Mouse (Mus musculus): ENCODE measurements around the gene Lexm. TPM values are rescaled to one million over a fixed set of nuclear protein-coding genes. Genes with fewer than 3 reads are reported as not detected.

Gene Lexm
- total and polyA plus RNA-seq, 3 experiments = 0.19 to 0.21 TPM; not detected in 1

- peaks cover 0 to 38% of the 10 kb centered on the region in 2 experiments; a peak in 2 of 4 replicates for H3K4me1 ChIP-seq (ENCODE audit: control insufficient read depth in 1 of 2, insufficient read depth in 2 of 2)
- in situ Hi-C loops (cut with MboI; ENCODE audit: low pct_ligation_motif_present, low pct_unique_long_range_greater_than_20kb, low sequenced_read_pairs) = no loop called here
Measured at GRCm38 (mm10) chr4:106581176-106581864, 35.7 kb downstream of the Lexm start.

GRCm38 (mm10) chr4:106577511-106577910 is 39.5 kb downstream of the Lexm start:
- DNase-seq (ENCODE audit: extremely low read depth) = no peak
- H3K4me3 ChIP-seq (replicated peaks in 1 of 3; ENCODE audit: low read depth in 2 of 3, low read length in 2 of 3, poor library complexity in 1 of 3) = no peak overlapping the region
- H3K4me1 ChIP-seq (ENCODE audit: control insufficient read depth in 1 of 2, insufficient read depth in 2 of 2) = peaks cover 0 to 18% of the 10 kb centered on the region in 2 experiments; a peak in 2 of 4 replicates
- H3K9me3 ChIP-seq (replicated peaks; ENCODE audit: low read length) = no peaks in the 10 kb centered on the region
- H3K9ac ChIP-seq (ENCODE audit: insufficient read depth, low read depth) = no peak overlapping the region
- TF ChIP-seq ZNF384 (IDR thresholded peaks at IDR 0.05; ENCODE audit: low read depth, low read length) (no peak), MAZ (IDR thresholded peaks at IDR 0.05; ENCODE audit: low read depth, low read length) (no peak), HCFC1 (IDR thresholded peaks at IDR 0.05; ENCODE audit: low read depth, low read length) (no peak), JUND (conservative IDR thresholded peaks at IDR 0.05; ENCODE audit: low read depth, low read length) (no peak), PAX5 (IDR thresholded peaks at IDR 0.05; ENCODE audit: low read length) (no peak), ETS1 (conservative IDR thresholded peaks at IDR 0.05; ENCODE audit: low read depth, low read length) (no peak), MAFK (IDR thresholded peaks at IDR 0.05; ENCODE audit: insufficient replicate concordance, low read length) (no peak), SMC3 (IDR thresholded peaks at IDR 0.05; ENCODE audit: low read depth, low read length) (no peak), KAT2A (IDR thresholded peaks at IDR 0.05; ENCODE audit: insufficient replicate concordance, low read length) (no peak), ZMIZ1 (IDR thresholded peaks at IDR 0.05; ENCODE audit: low read depth, low read length) (no peak), MXI1 (IDR thresholded peaks at IDR 0.05; ENCODE audit: low read depth, low read length) (no peak), CHD1 (IDR thresholded peaks at IDR 0.05; ENCODE audit: low read depth, low read length) (no peak)
- no peak overlapping the region for H3K27ac ChIP-seq (ENCODE audit: insufficient read depth, low read depth)
- no peaks in the 10 kb centered on the region for H3K79me2 ChIP-seq (replicated peaks; ENCODE audit: control insufficient read depth, extremely low read depth, insufficient read depth, poor library complexity, severe bottlenecking)
- peaks cover 61 to 98% of the 10 kb centered on the region in 2 experiments for H3K36me3 ChIP-seq (replicated peaks in 1 of 2; ENCODE audit: control insufficient read depth in 1 of 2, insufficient read depth in 1 of 2, low read length in 1 of 2)
- no peaks in the 10 kb centered on the region for H3K27me3 ChIP-seq (replicated peaks)
- in situ Hi-C loops (cut with MboI; ENCODE audit: low pct_ligation_motif_present, low pct_unique_long_range_greater_than_20kb, low sequenced_read_pairs) (no loop called here), dilution Hi-C loops (cut with MboI; ENCODE audit: extremely low pct_ligation_motif_present, extremely low pct_unique_long_range_greater_than_20kb, low sequenced_read_pairs) (no loop called here)
- no peak overlapping the region for H3K4me2 ChIP-seq (ENCODE audit: insufficient read depth, low read depth, poor library complexity, severe bottlenecking)

More at GRCm38 (mm10) chr4:106581176-106581864, 35.7 kb downstream of the Lexm start:
- no peak overlapping the region for H3K4me2 ChIP-seq (ENCODE audit: insufficient read depth, low read depth, poor library complexity, severe bottlenecking)
- H3K9me3 ChIP-seq (replicated peaks; ENCODE audit: low read length) = no peaks in the 10 kb centered on the region
- peaks cover 52 to 97% of the 10 kb centered on the region in 2 experiments for H3K36me3 ChIP-seq (replicated peaks in 1 of 2; ENCODE audit: control insufficient read depth in 1 of 2, insufficient read depth in 1 of 2, low read length in 1 of 2)
- H3K27ac ChIP-seq (ENCODE audit: insufficient read depth, low read depth) = no peak overlapping the region
- dilution Hi-C loops (cut with MboI; ENCODE audit: extremely low pct_ligation_motif_present, extremely low pct_unique_long_range_greater_than_20kb, low sequenced_read_pairs) = no loop called here
- H3K9ac ChIP-seq (ENCODE audit: insufficient read depth, low read depth) = no peak overlapping the region
- H3K79me2 ChIP-seq (replicated peaks; ENCODE audit: control insufficient read depth, extremely low read depth, insufficient read depth, poor library complexity, severe bottlenecking) = no peaks in the 10 kb centered on the region
- no peaks in the 10 kb centered on the region for H3K27me3 ChIP-seq (replicated peaks)
- no peak for DNase-seq (ENCODE audit: extremely low read depth)
- no peak overlapping the region for H3K4me3 ChIP-seq (replicated peaks in 1 of 3; ENCODE audit: low read depth in 2 of 3, low read length in 2 of 3, poor library complexity in 1 of 3)
- TF ChIP-seq ELF1 (IDR thresholded peaks at IDR 0.05; ENCODE audit: low read depth, low read length) = no peak
- no peak for TF ChIP-seq PAX5 (IDR thresholded peaks at IDR 0.05; ENCODE audit: low read length)
